Mouse (Mus musculus) stomach, postnatal 0 days (tissue): ENCODE data around the gene Prkcb. TPM values are rescaled to one million over a fixed set of nuclear protein-coding genes. Genes with fewer than 3 reads are reported as not detected.
A peak's percentile ranks its signal among the peaks of the same experiment; 100 is the strongest.
"Not testable (repeated sequence)": the region's sequence is repeated elsewhere in the genome, so short reads cannot be mapped to it uniquely, and the experiment has no call there.

ENCODE experiments used
- ATAC-seq: fragments of 200-750 bp; cut with Nextera tagmentation; 2 replicates; pipeline ENCODE4 v1.8.0; 2017; ENCODE audit not compliant: low FRiP score, low TSS enrichment
- DNase-seq: peaks from one replicate; pipeline ENCODE4 v3.0.0-alpha.2; 2016; ENCODE audit warnings: low spot score
- H3K27ac ChIP-seq: fragments of 300-500 bp; sonication (generic); replicated peaks from 2 replicates; pipeline ENCODE4 v1.5.1; 2014; ENCODE audit warnings: mild to moderate bottlenecking, control low read depth
- H3K27me3 ChIP-seq: fragments of 300-500 bp; sonication (generic); 2 replicates; pipeline ENCODE4 v1.6.1; 2014; ENCODE audit warnings: low read length; ENCODE audit not compliant: control insufficient read depth, insufficient read depth
- H3K36me3 ChIP-seq: fragments of 300-500 bp; sonication (generic); 2 replicates; pipeline ENCODE4 v1.6.1; 2014; ENCODE audit warnings: low read length, mixed read lengths; ENCODE audit not compliant: control insufficient read depth, insufficient read depth
- H3K4me1 ChIP-seq: fragments of 300-500 bp; sonication (generic); replicated peaks from 2 replicates; pipeline ENCODE4 v1.6.1; 2014; ENCODE audit warnings: antibody characterized with exemption; ENCODE audit not compliant: control insufficient read depth, insufficient read depth
- H3K4me2 ChIP-seq: fragments of 300-500 bp; sonication (generic); replicated peaks from 2 replicates; pipeline ENCODE4 v1.6.1; 2014; ENCODE audit warnings: low read depth, mild to moderate bottlenecking, control low read depth, moderate library complexity
- H3K4me3 ChIP-seq: fragments of 300-500 bp; sonication (generic); 2 replicates; pipeline ENCODE4 v1.5.1; 2014; ENCODE audit warnings: low read depth, low read length, control low read depth
- H3K9ac ChIP-seq: fragments of 300-500 bp; sonication (generic); 2 replicates; pipeline ENCODE4 v1.6.1; 2014; ENCODE audit warnings: mild to moderate bottlenecking, low read length, control low read depth, mixed read lengths
- H3K9me3 ChIP-seq: fragments of 300-500 bp; sonication (generic); 2 replicates; pipeline ENCODE4 v1.6.1; 2016; ENCODE audit warnings: low read length; ENCODE audit not compliant: control insufficient read depth
- CTCF ChIP-seq: IDR thresholded peaks from 2 replicates; pipeline ENCODE4 v1.5.1; 2016; ENCODE audit warnings: antibody characterized with exemption, low read depth, mild to moderate bottlenecking, moderate library complexity
- EP300 ChIP-seq: optimal IDR thresholded peaks from 2 replicates; pipeline ENCODE3; 2016; ENCODE audit warnings: antibody characterized with exemption
- WGBS: fragments of 180-500 bp; shearing (Covaris S2); extraction: QIAGEN DNeasy Blood & Tissue Kit; methylation state at CpG from one replicate; pipeline ENCODE4 v1.1.7; 2014; 5-methylcytosine and 5-hydroxymethylcytosine counted together
- polyA plus RNA-seq: library from polyadenylated mRNA; unstranded; fragments of >200 nt; fragmentation: Nextera tagmentation; extraction: Ambion mirVana; gene quantifications from 2 replicates; pipeline ENCODE4 v1.2.1, GENCODE M21; 2015

The Prkcb gene
- 7.9 and 8.2 TPM in 2 replicates for polyA plus RNA-seq

GRCm38 (mm10) chr7:122288605-122289242 lies at the start of gene Prkcb:
TSS of gene Prkcb (plus strand) at chr7:122288751.
- Histone ChIP-seq H3K4me2 (peak within 1 kb of the TSS; percentile 81), H3K9me3 (no peaks in the 10 kb centered on the region), H3K4me3 (peak within 1 kb of the TSS; percentile 55), H3K27me3 (peaks cover 5% of the 10 kb centered on the region; the same call in 1 of the 2 replicates), H3K36me3 (no peaks in the 10 kb centered on the region), H3K27ac (no peak within 1 kb of the TSS), H3K9ac (peak within 1 kb of the TSS; percentile 53), H3K4me1 (no peaks in the 10 kb centered on the region)
- DNase-seq (peak; percentile 71), ATAC-seq (peak; percentile 88)
- TF ChIP-seq CTCF (no peak), EP300 (no peak)
- 5% methylated on average over 37 of the region's 42 CpGs for WGBS

GRCm38 (mm10) chr7:122238939-122239338 lies 49.6 kb upstream of the Prkcb start:
- H3K36me3 ChIP-seq: no peaks in the 10 kb centered on the region
- no peaks in the 10 kb centered on the region for H3K9me3 ChIP-seq
- no peak overlapping the region for H3K4me2 ChIP-seq
- no peaks in the 10 kb centered on the region for H3K4me1 ChIP-seq
- H3K9ac ChIP-seq: no peak overlapping the region
- no peak for TF ChIP-seq CTCF
- no peak for TF ChIP-seq EP300
- 65% methylated on average over 2 of the region's 2 CpGs for WGBS
- ATAC-seq (peak; percentile 86), DNase-seq (peak; percentile 46)
- H3K27ac ChIP-seq: no peak overlapping the region
- no peaks in the 10 kb centered on the region for H3K27me3 ChIP-seq
- no peak overlapping the region for H3K4me3 ChIP-seq

DNA sequence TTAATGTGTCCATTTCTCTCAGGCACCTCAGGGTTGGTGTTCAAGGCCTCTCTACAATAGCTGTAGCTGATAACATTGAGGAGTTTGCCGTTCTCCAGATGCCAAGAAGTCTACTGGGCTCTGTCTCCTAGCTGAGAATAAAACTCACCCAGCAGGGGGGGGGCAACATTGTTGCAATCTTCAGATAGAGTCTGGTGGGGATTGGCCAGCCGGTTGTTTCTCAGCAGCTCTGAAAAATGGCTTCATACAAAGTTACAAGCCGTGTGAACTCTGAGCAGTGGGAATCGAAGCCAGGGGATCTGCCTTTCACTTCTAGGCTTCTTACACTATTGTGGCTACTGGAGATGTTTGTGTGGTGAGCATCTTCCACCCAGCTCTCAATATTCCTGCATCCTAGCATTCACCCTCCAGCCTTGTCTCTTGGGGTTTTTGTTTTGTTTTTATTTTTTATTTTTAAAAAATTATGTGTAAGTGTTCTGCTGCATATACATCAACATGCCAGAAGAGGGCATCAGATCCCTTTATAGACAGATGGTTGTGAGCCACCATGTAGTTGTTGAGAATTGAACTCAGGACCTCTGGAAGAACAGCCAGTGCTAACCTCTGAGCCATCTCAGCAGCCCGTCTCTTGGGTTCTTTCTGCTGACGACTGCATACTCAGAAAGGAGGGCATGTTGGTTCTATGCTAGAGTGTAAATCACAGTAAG lies 48.0 kb upstream of the Prkcb start:
- Histone ChIP-seq H3K9me3 (no peaks in the 10 kb centered on the region), H3K9ac (no peak overlapping the region), H3K4me3 (no peak overlapping the region), H3K4me1 (no peaks in the 10 kb centered on the region), H3K4me2 (no peak overlapping the region), H3K36me3 (no peaks in the 10 kb centered on the region), H3K27ac (no peak overlapping the region), H3K27me3 (no peaks in the 10 kb centered on the region)
- 74% methylated on average over 6 of the region's 6 CpGs for WGBS
- DNase-seq (no peak), ATAC-seq (no peak)
- TF ChIP-seq EP300 (no peak), CTCF (0 out of 2 replicates have a peak, but pooled peaks have one; percentile 27)

- Histone ChIP-seq H3K4me3 (no peak overlapping the region), H3K9ac (no peak overlapping the region), H3K27me3 (no peaks in the 10 kb centered on the region), H3K4me2 (no peak overlapping the region), H3K36me3 (no peaks in the 10 kb centered on the region), H3K27ac (no peak overlapping the region), H3K4me1 (no peaks in the 10 kb centered on the region), H3K9me3 (no peaks in the 10 kb centered on the region)
- DNase-seq (peak; percentile 34), ATAC-seq (0 out of 2 replicates have a peak, but pooled peaks have one; percentile 39)
- WGBS: 44% methylated on average over 1 of the region's 1 CpGs
- TF ChIP-seq EP300 (no peak), CTCF (peak; percentile 90)
Measured at GRCm38 (mm10) chr7:122242260-122242659, 46.3 kb upstream of the Prkcb start.

GRCm38 (mm10) chr7:122242744-122243143 lies 45.8 kb upstream of the Prkcb start:
- H3K27me3 ChIP-seq, DNase-seq, H3K27ac ChIP-seq, H3K4me3 ChIP-seq, H3K4me2 ChIP-seq, H3K9ac ChIP-seq, H3K9me3 ChIP-seq, ATAC-seq, H3K36me3 ChIP-seq, H3K4me1 ChIP-seq: not testable (repeated sequence)

GRCm38 (mm10) chr7:122244166-122244565 lies 44.4 kb upstream of the Prkcb start:
- no peak for DNase-seq
- WGBS: 63% methylated on average over 7 of the region's 7 CpGs
- Histone ChIP-seq H3K27me3 (no peaks in the 10 kb centered on the region), H3K9ac (no peak overlapping the region), H3K36me3 (no peaks in the 10 kb centered on the region), H3K4me1 (no peaks in the 10 kb centered on the region), H3K27ac (no peak overlapping the region), H3K9me3 (no peaks in the 10 kb centered on the region), H3K4me2 (no peak overlapping the region), H3K4me3 (no peak overlapping the region)
- TF ChIP-seq EP300 (no peak), CTCF (no peak)
- no peak for ATAC-seq
